Mouse (Mus musculus) midbrain, embryonic 16.5 days (tissue): ENCODE measurements at regions not wholly inside any gene's neighbourhood (a gene's known extent, or its start where the extent isn't known, plus 50 kb on each side); places are given as distances from the start of the nearest gene placed in this dataset.

ENCODE experiments used
- ATAC-seq: fragments of 200-750 bp; cut with Nextera tagmentation; 2 replicates; pipeline ENCODE4 v1.8.0; 2017; ENCODE audit warnings: moderate TSS enrichment
- H3K27ac ChIP-seq: fragments of 300-500 bp; sonication (generic); 2 replicates; pipeline ENCODE4 v1.5.1; 2014; ENCODE audit warnings: mild to moderate bottlenecking, low read length, mixed read lengths
- H3K27me3 ChIP-seq: fragments of 300-500 bp; sonication (generic); 2 replicates; pipeline ENCODE4 v1.6.1; 2014; ENCODE audit warnings: low read depth, low read length, mixed read lengths; ENCODE audit not compliant: control insufficient read depth, insufficient read depth
- H3K36me3 ChIP-seq: fragments of 300-500 bp; sonication (generic); 2 replicates; pipeline ENCODE4 v1.6.1; 2014; ENCODE audit warnings: mild to moderate bottlenecking, low read length, moderate library complexity, mixed read lengths; ENCODE audit not compliant: control insufficient read depth, insufficient read depth
- H3K4me1 ChIP-seq: fragments of 300-500 bp; sonication (generic); 2 replicates; pipeline ENCODE4 v1.6.1; 2014; ENCODE audit warnings: mild to moderate bottlenecking, low read length, mixed read lengths; ENCODE audit not compliant: control insufficient read depth, insufficient read depth
- H3K4me2 ChIP-seq: fragments of 300-500 bp; sonication (generic); 2 replicates; pipeline ENCODE4 v1.6.1; 2014; ENCODE audit warnings: mild to moderate bottlenecking, low read length, mixed read lengths
- H3K4me3 ChIP-seq: fragments of 300-500 bp; sonication (generic); 2 replicates; pipeline ENCODE4 v1.5.1; 2014; ENCODE audit warnings: low read depth, mild to moderate bottlenecking, low read length, moderate library complexity, mixed read lengths
- H3K9ac ChIP-seq: fragments of 300-500 bp; sonication (generic); 2 replicates; pipeline ENCODE4 v1.6.1; 2014; ENCODE audit warnings: low read depth, low read length, mixed read lengths
- H3K9me3 ChIP-seq: fragments of 300-500 bp; sonication (generic); replicated peaks from 2 replicates; pipeline ENCODE4 v1.6.1; 2014; ENCODE audit warnings: mild to moderate bottlenecking, low read length, mixed read lengths; ENCODE audit not compliant: control insufficient read depth, poor library complexity, severe bottlenecking
- WGBS: fragments of 180-500 bp; shearing (Covaris S2); extraction: QIAGEN DNeasy Blood & Tissue Kit; methylation state at CpG from one replicate; pipeline ENCODE4 v1.1.7; 2014; 5-methylcytosine and 5-hydroxymethylcytosine counted together

- no peaks in the 10 kb centered on the region for H3K36me3 ChIP-seq
- H3K4me2 ChIP-seq, result no peak overlapping the region
- peak; percentile 82 for ATAC-seq
- H3K27me3 ChIP-seq, result no peaks in the 10 kb centered on the region
- H3K27ac ChIP-seq, result no peak overlapping the region
- no peak overlapping the region for H3K9ac ChIP-seq
- no peaks in the 10 kb centered on the region for H3K9me3 ChIP-seq
- H3K4me3 ChIP-seq, result no peak overlapping the region
- peaks cover 8% of the 10 kb centered on the region; the same call in 1 of the 2 replicates for H3K4me1 ChIP-seq
Measured at GRCm38 (mm10) chr9:89858005-89858404, 51.7 kb upstream of the Rasgrf1 start.

- WGBS, result 86% methylated on average over 10 of the region's 10 CpGs
- ATAC-seq, result no peak
- H3K27ac ChIP-seq, result no peak overlapping the region
- no peaks in the 10 kb centered on the region for H3K4me1 ChIP-seq
- no peak overlapping the region for H3K9ac ChIP-seq
- H3K36me3 ChIP-seq, result no peaks in the 10 kb centered on the region
- H3K4me3 ChIP-seq, result no peak overlapping the region
- no peaks in the 10 kb centered on the region for H3K9me3 ChIP-seq
- H3K27me3 ChIP-seq, result no peaks in the 10 kb centered on the region
- H3K4me2 ChIP-seq, result no peak overlapping the region
Measured at GRCm38 (mm10) chr9:89850491-89851282, 59.0 kb upstream of the Rasgrf1 start.

GRCm38 (mm10) chr9:89849947-89850346 is 59.8 kb upstream of the Rasgrf1 start:
- Histone ChIP-seq H3K4me1 (no peaks in the 10 kb centered on the region), H3K36me3 (no peaks in the 10 kb centered on the region), H3K4me3 (no peak overlapping the region), H3K27me3 (no peaks in the 10 kb centered on the region), H3K4me2 (no peak overlapping the region), H3K9me3 (no peaks in the 10 kb centered on the region), H3K27ac (no peak overlapping the region), H3K9ac (no peak overlapping the region)
- ATAC-seq, result no peak
- WGBS, result 82% methylated on average over 3 of the region's 3 CpGs

GRCm38 (mm10) chr9:89848571-89848970 is 61.1 kb upstream of the Rasgrf1 start:
- 76% methylated on average over 3 of the region's 3 CpGs for WGBS
- ATAC-seq, result peak; percentile 13; the same call in 1 of the 2 replicates
- no peak overlapping the region for H3K27ac ChIP-seq
- H3K36me3 ChIP-seq, result no peaks in the 10 kb centered on the region
- H3K9me3 ChIP-seq, result no peaks in the 10 kb centered on the region
- H3K27me3 ChIP-seq, result no peaks in the 10 kb centered on the region
- H3K4me2 ChIP-seq, result no peak overlapping the region
- no peak overlapping the region for H3K4me3 ChIP-seq
- H3K9ac ChIP-seq, result no peak overlapping the region
- no peaks in the 10 kb centered on the region for H3K4me1 ChIP-seq

- Histone ChIP-seq H3K9me3 (no peaks in the 10 kb centered on the region), H3K27ac (no peak overlapping the region), H3K4me3 (no peak overlapping the region), H3K4me2 (no peak overlapping the region), H3K36me3 (no peaks in the 10 kb centered on the region), H3K27me3 (no peaks in the 10 kb centered on the region), H3K9ac (no peak overlapping the region), H3K4me1 (peaks cover 5% of the 10 kb centered on the region)
- ATAC-seq, result no peak
Measured at GRCm38 (mm10) chr9:89846973-89847372, 62.7 kb upstream of the Rasgrf1 start.

GRCm38 (mm10) chr9:89842776-89843089 is 67.0 kb upstream of the Rasgrf1 start:
- ATAC-seq, result no peak
- H3K27ac ChIP-seq, result no peak overlapping the region
- 87% methylated on average over 8 of the region's 8 CpGs for WGBS

GRCm38 (mm10) chr9:89841866-89842775 is 67.6 kb upstream of the Rasgrf1 start:
- WGBS, result 47% methylated on average over 12 of the region's 12 CpGs
- ATAC-seq, result peak; percentile 61; the same call in 1 of the 2 replicates
- Histone ChIP-seq H3K4me3 (no peak overlapping the region), H3K4me2 (peak overlapping the region; percentile 22; the same call in 1 of the 2 replicates), H3K4me1 (peaks cover 6% of the 10 kb centered on the region), H3K36me3 (no peaks in the 10 kb centered on the region), H3K27me3 (no peaks in the 10 kb centered on the region), H3K9me3 (no peaks in the 10 kb centered on the region), H3K9ac (no peak overlapping the region), H3K27ac (no peak overlapping the region)

More at GRCm38 (mm10) chr9:89842776-89843089, 67.0 kb upstream of the Rasgrf1 start:
- no peak overlapping the region for H3K4me3 ChIP-seq
- no peak overlapping the region for H3K9ac ChIP-seq
- H3K4me1 ChIP-seq, result peaks cover 6% of the 10 kb centered on the region
- no peaks in the 10 kb centered on the region for H3K36me3 ChIP-seq
- no peak overlapping the region for H3K4me2 ChIP-seq
- no peaks in the 10 kb centered on the region for H3K9me3 ChIP-seq
- H3K27me3 ChIP-seq, result no peaks in the 10 kb centered on the region

- WGBS, result 33% methylated on average over 2 of the region's 2 CpGs
- Histone ChIP-seq H3K9me3 (no peaks in the 10 kb centered on the region), H3K27ac (no peak overlapping the region), H3K4me1 (peaks cover 6% of the 10 kb centered on the region), H3K9ac (no peak overlapping the region), H3K36me3 (no peaks in the 10 kb centered on the region), H3K4me3 (no peak overlapping the region), H3K4me2 (no peak overlapping the region), H3K27me3 (no peaks in the 10 kb centered on the region)
- ATAC-seq, result no peak
Measured at GRCm38 (mm10) chr9:89841371-89841770, 68.3 kb upstream of the Rasgrf1 start.
